Mouse (Mus musculus) ES-E14 (cell line): Measurements from ENCODE around the gene Dand5.

Experiments used
- CHD2 ChIP-seq: IDR thresholded peaks from 2 replicates; pipeline ENCODE4 v1.6.1; 2014; ENCODE audit warnings: mild to moderate bottlenecking, low read depth, low read length, inconsistent platforms
- HCFC1 ChIP-seq: IDR thresholded peaks from 2 replicates; pipeline ENCODE4 v1.6.1; 2012; ENCODE audit warnings: low read length, inconsistent platforms, borderline replicate concordance; ENCODE audit not compliant: insufficient read depth
- MAFK ChIP-seq: IDR thresholded peaks from 2 replicates; pipeline ENCODE4 v1.6.1; 2014; ENCODE audit warnings: mild to moderate bottlenecking, low read depth, low read length, inconsistent platforms; ENCODE audit not compliant: insufficient read depth
- ZNF384 ChIP-seq: IDR thresholded peaks from 2 replicates; pipeline ENCODE4 v1.6.1; 2012; ENCODE audit warnings: low read depth, low read length, inconsistent platforms

DNA sequence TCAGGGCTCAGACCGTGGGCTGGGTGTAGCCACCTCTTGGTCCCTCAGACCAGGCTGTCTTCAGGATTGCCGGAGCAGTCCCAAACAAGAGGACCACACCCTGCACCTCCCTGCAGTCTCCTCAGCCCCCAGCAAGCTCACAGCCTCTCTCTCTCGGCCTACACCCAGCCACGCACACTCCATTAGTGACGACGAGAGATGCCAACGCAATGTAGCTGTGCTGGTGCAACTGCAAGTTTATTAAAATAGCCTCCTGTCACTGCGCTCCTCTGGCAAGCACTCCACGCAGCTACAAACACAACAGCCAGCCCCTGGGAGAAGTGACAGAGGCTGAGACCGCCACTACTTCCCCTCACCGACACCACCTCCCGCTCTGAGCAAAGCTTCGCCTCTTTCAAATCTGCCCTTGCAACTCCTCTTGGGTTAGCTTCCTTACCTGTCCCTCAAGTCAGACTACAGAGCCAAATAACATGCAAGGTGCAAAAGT is 47.5 kb downstream of the Dand5 start:
- TF ChIP-seq HCFC1 = no peak
- TF ChIP-seq CHD2 = no peak
- TF ChIP-seq MAFK = no peak
- TF ChIP-seq ZNF384 = no peak
